Mouse (Mus musculus) thymus, adult 2 months (tissue): ENCODE results near the gene Prr15. TPM values are rescaled to one million over a fixed set of nuclear protein-coding genes. Genes with fewer than 3 reads are reported as not detected.

ENCODE experiments used
- DNase-seq: peaks from one replicate; pipeline ENCODE4 v3.0.0; 2021
- H3K27ac ChIP-seq: fragments of 200-500 bp; 2 replicates; pipeline ENCODE4 v1.5.1; 2012; ENCODE audit warnings: low read length, control low read depth; ENCODE audit not compliant: control insufficient read depth, insufficient read depth
- H3K27me3 ChIP-seq: fragments of 200-500 bp; 2 replicates; pipeline ENCODE4 v1.6.1; 2012; ENCODE audit warnings: mild to moderate bottlenecking, low read length, moderate library complexity, mixed read lengths; ENCODE audit not compliant: control insufficient read depth, insufficient read depth
- H3K36me3 ChIP-seq: fragments of 200-500 bp; 2 replicates; pipeline ENCODE4 v1.6.1; 2012; ENCODE audit warnings: mild to moderate bottlenecking, low read length, moderate library complexity; ENCODE audit not compliant: control insufficient read depth, insufficient read depth
- H3K4me1 ChIP-seq: fragments of 200-500 bp; replicated peaks from 2 replicates; pipeline ENCODE4 v1.6.1; 2012; ENCODE audit warnings: low read length; ENCODE audit not compliant: control insufficient read depth, insufficient read depth
- H3K4me3 ChIP-seq: fragments of 200-500 bp; 2 replicates; pipeline ENCODE4 v1.5.1; 2012; ENCODE audit warnings: mild to moderate bottlenecking, low read length, control low read depth, moderate library complexity; ENCODE audit not compliant: control insufficient read depth, insufficient read depth
- CTCF ChIP-seq: fragments of 200-500 bp; IDR thresholded peaks from 2 replicates; pipeline ENCODE4 v1.5.1; 2012; ENCODE audit warnings: mild to moderate bottlenecking, control low read depth, low read length, moderate library complexity, borderline replicate concordance; ENCODE audit not compliant: control insufficient read depth, poor library complexity, insufficient read depth; ENCODE audit errors: extremely low read depth
- POLR2A ChIP-seq: fragments of 200-500 bp; IDR thresholded peaks from 2 replicates; pipeline ENCODE4 v1.6.1; 2012; ENCODE audit warnings: mild to moderate bottlenecking, low read length, control low read depth, moderate library complexity; ENCODE audit not compliant: control insufficient read depth, poor library complexity, insufficient read depth; ENCODE audit errors: extremely low read depth
- WGBS: fragments of 180-500 bp; shearing (Covaris S2); methylation state at CpG from one replicate; pipeline ENCODE4 v1.1.7; 2018; 5-methylcytosine and 5-hydroxymethylcytosine counted together
- polyA plus RNA-seq: library from polyadenylated mRNA; depleted of rRNA; stranded (reverse); fragments of >200 nt; gene quantifications from 2 replicates; pipeline ENCODE4 v1.2.3, GENCODE M21; 2012; rRNA removed

Gene Prr15
- polyA plus RNA-seq, 1 experiment: 1.1 TPM

DNA sequence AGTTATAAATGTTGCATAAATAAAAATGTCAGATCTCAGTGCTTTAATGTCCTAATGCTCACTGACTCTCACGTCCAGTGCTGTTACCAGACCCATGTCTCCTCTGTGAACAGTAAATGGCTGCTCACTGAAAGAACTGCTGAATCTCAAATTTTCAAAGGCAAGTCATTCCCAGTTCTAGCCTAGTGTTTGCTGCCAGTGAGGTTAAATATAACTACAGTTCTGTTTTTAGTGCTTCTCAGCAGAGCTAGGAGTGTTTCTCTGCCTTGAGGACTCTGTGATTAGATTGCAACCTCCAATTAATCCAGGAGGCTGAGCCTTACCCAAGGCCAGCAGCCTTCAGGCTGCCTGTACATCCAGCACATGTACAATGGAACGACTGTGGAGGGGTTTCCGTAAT, 46.2 kb downstream of the Prr15 start:
- H3K27me3 ChIP-seq: no peaks in the 10 kb centered on the region
- 94% methylated on average over 3 of the region's 3 CpGs for WGBS
- no peak for TF ChIP-seq CTCF
- H3K4me3 ChIP-seq: no peak overlapping the region
- H3K36me3 ChIP-seq: no peaks in the 10 kb centered on the region
- no peaks in the 10 kb centered on the region for H3K4me1 ChIP-seq
- H3K27ac ChIP-seq: no peak overlapping the region
- DNase-seq: no peak

GRCm38 (mm10) chr6:54379356-54379755, 53.7 kb downstream of the Prr15 start:
- Histone ChIP-seq H3K27ac (no peak overlapping the region), H3K27me3 (no peaks in the 10 kb centered on the region), H3K36me3 (no peaks in the 10 kb centered on the region), H3K4me1 (no peaks in the 10 kb centered on the region), H3K4me3 (no peak overlapping the region)
- TF ChIP-seq POLR2A: no peak
- TF ChIP-seq CTCF: no peak
- no peak for DNase-seq
- WGBS: 76% methylated on average over 2 of the region's 2 CpGs

Other genes starting within 250 kb of the Prr15 start
- 1.1 and 1.6 TPM in 2 replicates for gene Wipf3, start 103.8 kb downstream of the Prr15 start, polyA plus RNA-seq
- gene Scrn1, start 240.7 kb downstream of the Prr15 start, polyA plus RNA-seq: 0.17 and 0.55 TPM in 2 replicates